Mouse (Mus musculus): Measurements from ENCODE around the gene C5ar1. TPM values are rescaled to one million over a fixed set of nuclear protein-coding genes. Genes with fewer than 3 reads are reported as not detected.
A peak's percentile ranks its signal among the peaks of the same experiment; 100 is the strongest.
"Not testable (repeated sequence)": the region's sequence is repeated elsewhere in the genome, so short reads cannot be mapped to it uniquely, and the experiment has no call there.

The C5ar1 gene
- 0.02 TPM in 1 of 2 replicates, not detected in the other for polyA plus RNA-seq (2012)

GRCm38 (mm10) chr7:16259110-16259590 lies at the start of gene C5ar1:
TSS of gene C5ar1 (minus strand) at chr7:16259540.
- TF ChIP-seq GATA1 (IDR thresholded peaks at IDR 0.05; ENCODE audit: low read length), result no peak

- no peak for TF ChIP-seq GATA1 (IDR thresholded peaks at IDR 0.05; ENCODE audit: low read length)
These were observed 49.4 kb upstream of the C5ar1 start for GRCm38 (mm10) chr7:16308555-16309317.

GRCm38 (mm10) chr7:16308093-16308492 lies 48.8 kb upstream of the C5ar1 start, which contains the start of gene Bbc3:
TSS of gene Bbc3 (plus strand) at chr7:16308393.
- TF ChIP-seq GATA1 (IDR thresholded peaks at IDR 0.05; ENCODE audit: low read length), result not testable (repeated sequence)

GRCm38 (mm10) chr7:16299419-16300035 lies 40.2 kb upstream of the C5ar1 start:
- no peak for TF ChIP-seq GATA1 (IDR thresholded peaks at IDR 0.05; ENCODE audit: low read length)

GRCm38 (mm10) chr7:16298927-16299326 lies 39.6 kb upstream of the C5ar1 start:
- TF ChIP-seq GATA1 (IDR thresholded peaks at IDR 0.05; ENCODE audit: low read length), result no peak

- no peak for TF ChIP-seq GATA1 (IDR thresholded peaks at IDR 0.05; ENCODE audit: low read length)
These were observed 38.3 kb upstream of the C5ar1 start for GRCm38 (mm10) chr7:16297616-16298015.

DNA sequence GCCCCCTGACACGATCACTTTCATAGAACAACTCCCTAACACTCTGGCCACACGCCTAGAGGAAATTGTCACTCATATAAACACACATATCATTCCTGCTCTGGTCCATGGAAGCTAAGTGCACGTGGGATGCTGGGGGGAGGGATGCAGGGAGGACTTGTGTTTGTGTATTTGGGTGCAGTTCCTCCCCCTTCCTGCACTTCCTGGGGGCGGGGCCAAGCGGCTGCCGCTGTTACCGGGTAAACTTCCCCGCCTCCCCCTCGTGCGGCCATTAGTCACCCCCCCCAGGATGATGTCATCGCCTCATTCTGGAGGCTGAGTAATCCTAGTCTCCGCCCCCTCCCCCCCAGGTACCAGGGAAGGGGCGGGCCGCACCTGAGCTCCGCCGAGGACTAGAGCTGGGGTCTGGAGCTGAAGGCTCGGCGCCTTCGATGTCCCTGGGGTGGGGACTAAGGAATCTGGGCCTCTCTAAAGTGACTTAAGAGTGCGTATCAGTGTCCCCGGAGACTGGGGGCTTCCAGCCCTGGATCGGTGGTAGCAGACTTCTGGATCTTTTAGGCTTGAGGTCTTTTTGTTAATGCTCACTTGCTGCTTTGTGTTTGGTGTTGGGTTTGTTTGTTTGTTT lies 37.5 kb upstream of the C5ar1 start:
- TF ChIP-seq GATA1 (IDR thresholded peaks at IDR 0.05; ENCODE audit: low read length), result no peak

DNA sequence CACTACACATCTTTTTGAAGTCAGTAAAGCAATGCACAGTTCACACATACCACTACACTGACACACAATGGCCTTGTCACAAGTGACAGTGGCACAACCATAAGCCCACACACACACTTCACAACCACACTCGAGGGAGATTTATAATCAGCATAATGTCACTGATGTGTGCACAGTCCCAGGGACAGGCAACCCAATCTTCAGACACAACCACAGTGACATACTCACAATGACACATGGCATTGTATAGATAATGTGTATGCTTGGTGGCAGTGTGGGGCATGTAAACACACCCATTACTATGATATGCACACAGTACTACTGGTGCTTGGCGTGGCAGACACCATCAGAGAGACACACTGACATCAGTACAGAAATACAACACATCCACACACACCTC lies 36.8 kb upstream of the C5ar1 start:
- no peak for TF ChIP-seq GATA1 (IDR thresholded peaks at IDR 0.05; ENCODE audit: low read length)

DNA sequence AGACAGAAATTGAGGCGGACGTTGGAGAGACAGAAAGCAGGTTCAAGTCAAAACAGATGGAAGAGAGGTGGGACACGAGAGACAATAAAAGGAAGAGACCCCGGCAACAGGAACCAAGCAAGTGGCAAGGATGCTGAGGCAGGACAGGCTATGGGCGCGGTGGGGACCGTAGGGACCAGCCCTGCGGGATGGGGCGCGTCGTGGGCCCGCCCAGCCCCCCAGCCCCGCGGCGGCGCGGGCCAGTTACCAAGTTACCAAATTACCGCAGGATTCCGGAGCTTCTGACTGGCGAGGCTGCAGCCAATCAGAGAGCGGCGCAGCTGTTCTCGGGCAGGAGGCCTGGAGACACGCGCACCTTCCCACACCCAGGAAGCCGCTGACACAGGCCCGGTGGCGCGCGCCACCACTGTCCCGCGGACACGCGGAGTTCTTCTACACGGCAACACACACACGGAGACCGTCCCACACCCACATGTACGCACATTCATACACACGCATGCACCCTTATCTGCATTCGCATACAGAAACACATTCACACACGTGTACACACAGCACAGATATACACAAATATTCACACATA lies 36.1 kb upstream of the C5ar1 start:
- no peak for TF ChIP-seq GATA1 (IDR thresholded peaks at IDR 0.05; ENCODE audit: low read length)

DNA sequence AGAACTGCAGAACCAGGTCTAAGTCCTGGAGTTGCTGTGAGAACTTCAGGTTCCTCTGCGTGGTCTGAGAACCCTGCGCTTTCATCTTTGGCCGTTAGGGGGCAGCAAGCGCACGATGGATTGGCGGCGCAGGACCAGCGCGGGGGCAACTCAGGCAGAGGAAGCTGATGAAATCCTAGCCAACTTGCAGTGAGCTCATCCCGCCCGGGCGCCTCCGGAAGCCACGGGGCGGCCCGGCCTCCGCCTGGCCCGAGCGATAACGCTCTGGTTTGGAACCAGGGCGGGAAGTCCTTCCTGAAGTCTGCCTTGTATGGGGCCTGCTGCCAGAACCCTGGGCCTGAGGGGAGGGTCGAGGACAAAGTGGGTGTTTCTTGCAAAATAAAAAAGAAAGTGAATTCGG lies 35.5 kb upstream of the C5ar1 start:
- TF ChIP-seq GATA1 (IDR thresholded peaks at IDR 0.05; ENCODE audit: low read length), result peak; percentile 7

DNA sequence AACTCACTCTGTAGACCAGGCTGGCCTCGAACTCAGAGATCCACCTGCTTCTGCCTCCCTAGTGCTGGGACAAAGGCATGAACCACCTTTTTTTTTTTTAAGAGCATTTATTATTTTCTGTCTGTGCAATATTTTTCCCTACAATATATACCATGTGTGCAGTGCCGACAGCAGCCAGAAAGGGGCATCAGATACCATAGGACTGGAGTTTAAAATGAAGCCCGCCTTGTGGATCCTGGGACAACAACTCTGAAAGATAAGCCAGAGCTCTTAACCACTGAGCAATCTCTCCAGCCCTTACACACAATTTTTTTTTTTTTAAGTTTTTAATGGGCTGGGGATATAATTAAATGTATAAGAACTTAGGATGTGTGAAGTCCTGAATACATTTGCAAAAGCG lies 35.0 kb upstream of the C5ar1 start:
- TF ChIP-seq GATA1 (IDR thresholded peaks at IDR 0.05; ENCODE audit: low read length), result no peak

DNA sequence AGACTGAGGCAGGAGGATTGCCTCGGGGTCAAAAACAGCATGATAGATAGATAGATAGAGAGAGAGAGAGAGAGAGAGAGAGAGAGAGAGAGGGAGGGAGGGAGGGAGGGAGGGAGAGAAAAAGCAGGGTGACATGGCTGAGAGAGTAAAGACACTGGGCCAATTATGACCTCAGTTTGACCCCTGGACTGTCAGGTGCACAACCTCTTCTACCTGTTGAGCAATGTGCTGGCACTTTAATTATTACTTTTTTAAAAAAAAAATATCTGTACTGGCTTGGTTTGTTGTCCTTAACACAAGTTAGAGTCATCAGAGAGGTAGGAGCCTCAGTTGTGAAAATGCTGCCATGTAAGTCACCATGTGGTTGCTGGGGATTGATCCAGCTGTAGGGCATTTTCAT lies 28.5 kb upstream of the C5ar1 start:
- TF ChIP-seq GATA1 (IDR thresholded peaks at IDR 0.05; ENCODE audit: low read length), result no peak

- no peak for TF ChIP-seq GATA1 (IDR thresholded peaks at IDR 0.05; ENCODE audit: low read length)
These were observed 27.7 kb upstream of the C5ar1 start for GRCm38 (mm10) chr7:16287016-16287415.

DNA sequence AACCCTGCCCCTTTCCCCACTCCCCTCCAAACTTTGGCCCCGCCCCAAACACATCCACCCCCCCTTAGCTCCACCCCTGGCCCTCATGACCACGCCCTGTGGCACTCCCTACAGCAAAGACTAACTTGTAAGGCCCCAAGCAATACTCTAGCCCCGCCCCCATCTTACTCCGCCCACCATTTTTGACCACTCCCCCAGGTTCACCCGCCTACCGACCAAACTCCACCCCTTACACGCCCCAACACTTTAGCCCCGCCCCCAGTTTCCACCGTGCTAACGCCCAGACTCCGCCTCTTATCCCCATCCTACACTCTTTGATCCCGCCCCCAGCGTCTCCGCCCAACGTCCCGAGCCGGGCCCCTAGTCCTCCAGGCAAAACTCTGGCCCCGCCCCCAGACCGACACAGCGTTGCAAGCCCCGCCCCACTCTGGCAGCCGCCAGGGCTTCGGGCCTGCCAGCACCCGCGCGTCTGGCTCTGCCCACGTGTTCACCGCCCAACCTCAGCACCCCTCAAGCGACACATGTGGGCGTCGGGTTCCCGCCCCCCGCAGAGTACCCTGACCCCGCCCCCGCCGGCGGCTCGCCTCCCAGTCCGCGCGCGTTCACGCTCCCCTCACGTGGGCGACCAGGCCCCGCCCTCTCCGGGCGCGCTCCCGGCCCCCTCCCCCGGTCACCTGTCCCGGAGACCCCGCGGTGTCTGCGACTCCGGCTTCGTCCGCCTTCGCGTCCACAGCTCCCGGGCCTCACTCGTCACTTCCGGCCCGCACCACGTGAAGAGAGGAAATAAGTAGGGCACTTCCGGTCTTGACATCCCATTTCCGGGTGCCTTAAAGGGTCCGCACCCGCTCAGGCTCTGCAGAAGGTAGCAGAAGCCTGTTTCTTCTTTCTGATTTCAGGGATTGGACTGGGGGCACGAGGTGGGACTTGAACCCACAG lies 27.0 kb upstream of the C5ar1 start, which contains the start of gene Ccdc9:
Gene Ccdc9, minus strand, starts transcription at position 770 of the 936 bp plus-strand sequence.
- TF ChIP-seq GATA1 (IDR thresholded peaks at IDR 0.05; ENCODE audit: low read length), result no peak

All from G1E-ER4 (cell line).